Mouse (Mus musculus) mouse embryonic stem cell (cell line): ENCODE results near the gene Trim59.

ENCODE experiments used
- in situ Hi-C, 2 experiments: fragments of 300-500 bp; cut with MboI; formaldehyde crosslinking; loops; 1 replicate in 1 of 2; 3 replicates in 1 of 2; pipeline ENCODE4 v1.14.3; 2019 to 2020; ENCODE audit warnings: low sequenced_read_pairs in 2 of 2, low pct_unique_long_range_greater_than_20kb in 1 of 2, mixed read lengths in 1 of 2; ENCODE audit not compliant: unreplicated experiment in 1 of 2

Gene Trim59

DNA sequence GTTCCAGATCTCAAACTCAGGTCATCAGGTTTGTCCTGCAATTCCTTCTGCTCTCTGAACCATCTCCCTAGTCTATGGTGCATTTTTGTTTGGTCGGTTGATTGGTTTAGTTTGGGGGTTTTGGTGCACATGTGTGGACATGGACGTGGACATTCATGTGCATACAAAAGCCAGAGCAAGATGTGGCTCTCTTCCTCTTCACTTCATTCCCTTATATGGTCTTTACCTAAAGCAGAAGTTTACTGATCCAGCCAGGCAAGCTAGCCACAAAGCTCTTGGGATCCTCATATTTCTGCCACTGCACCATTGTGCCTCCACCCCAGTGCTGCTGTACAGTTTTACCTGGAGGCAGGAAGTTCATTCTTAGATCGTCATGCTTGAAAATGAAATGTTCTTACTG, 27.4 kb downstream of the Trim59 start:
- in situ Hi-C loops, result no loop called here

DNA sequence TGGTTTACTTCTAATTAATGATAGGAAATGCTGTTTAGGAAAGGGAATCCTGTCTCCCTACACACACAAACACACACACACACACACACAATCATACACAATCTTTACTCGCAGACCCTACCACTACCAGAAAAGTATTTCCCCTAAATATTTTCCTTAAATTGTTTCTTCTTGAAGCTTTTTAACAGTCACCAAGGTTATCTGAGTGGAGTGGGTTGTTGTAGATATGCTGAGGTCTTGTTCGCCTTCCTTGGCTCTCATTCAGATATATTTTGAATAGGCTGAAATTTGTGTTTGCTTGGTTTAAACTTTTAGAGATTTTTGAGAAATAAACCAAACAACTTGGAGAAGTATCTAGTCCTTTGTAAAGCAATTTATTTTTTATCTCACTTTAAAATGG, 35.7 kb downstream of the Trim59 start:
- in situ Hi-C loops, result no loop called here

DNA sequence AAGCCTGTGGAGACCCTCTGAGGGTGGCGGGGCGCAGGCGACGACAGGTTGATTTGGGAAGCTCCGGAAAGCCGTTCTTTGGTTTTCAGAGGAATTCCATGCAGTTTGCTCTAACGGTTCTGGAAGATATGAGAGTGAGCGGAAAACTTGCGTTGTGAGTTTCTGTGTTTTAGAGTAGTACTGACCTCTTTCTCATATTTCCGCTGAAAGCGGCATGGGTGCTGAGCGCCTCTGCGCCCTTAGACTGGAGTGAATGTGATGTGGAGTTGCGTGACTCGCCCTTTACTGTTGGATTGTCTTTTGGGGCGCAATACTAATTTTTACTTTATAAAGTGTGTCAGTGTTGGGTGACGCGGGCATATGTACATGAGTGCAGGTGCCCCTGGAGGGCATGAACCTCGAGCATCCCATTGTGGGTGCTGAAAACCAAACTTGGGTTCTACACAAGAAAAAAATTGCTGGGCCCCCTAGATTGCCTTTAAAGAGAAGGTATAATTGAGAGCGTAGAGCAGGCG, 38.3 kb downstream of the Trim59 start:
- in situ Hi-C loops, result no loop called here

DNA sequence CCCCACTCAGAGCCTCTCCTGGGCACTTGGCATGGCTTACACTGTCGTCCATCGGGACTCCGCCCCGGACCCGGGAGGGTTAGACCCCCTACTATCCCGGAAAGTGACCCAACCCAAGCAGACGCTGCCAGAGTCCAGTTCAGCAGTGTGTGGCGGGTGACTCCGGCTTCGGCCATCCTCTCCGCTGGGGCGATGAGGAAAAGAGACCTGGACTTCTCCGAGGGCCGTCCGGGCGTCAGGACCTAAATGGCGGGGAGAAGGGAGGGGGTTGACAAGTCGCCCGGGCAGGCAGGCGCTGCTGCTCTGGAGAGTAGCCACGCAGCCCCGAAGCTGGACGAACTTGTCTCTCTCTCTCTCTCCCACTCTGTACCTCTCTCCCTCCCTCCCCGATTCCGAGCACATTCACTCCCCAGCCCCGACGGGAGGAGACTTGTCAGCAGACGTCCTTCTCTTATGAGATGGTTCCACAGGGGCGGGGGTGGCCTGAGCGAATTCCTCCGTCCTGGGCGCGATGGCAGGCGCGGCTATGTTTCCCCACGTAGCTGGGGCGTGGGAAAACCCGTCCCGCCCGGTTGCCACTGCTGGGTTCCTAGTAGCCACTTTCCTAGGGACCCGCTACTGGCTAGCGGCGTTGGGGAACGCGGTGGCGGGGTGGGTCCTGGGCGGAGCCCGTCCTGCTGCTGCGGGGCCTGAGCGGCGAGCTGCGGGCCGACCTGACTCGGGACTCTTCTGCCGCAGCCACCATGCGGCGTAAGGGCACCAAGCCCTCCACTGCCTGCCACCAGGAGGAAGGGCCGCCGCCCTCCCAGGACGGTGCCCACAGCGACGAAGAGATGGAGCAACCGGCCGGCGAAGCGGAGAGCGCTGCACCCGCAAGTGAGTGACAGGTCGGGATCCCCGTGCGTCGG, 39.0 kb downstream of the Trim59 start:
- in situ Hi-C loops, result no loop called here

DNA sequence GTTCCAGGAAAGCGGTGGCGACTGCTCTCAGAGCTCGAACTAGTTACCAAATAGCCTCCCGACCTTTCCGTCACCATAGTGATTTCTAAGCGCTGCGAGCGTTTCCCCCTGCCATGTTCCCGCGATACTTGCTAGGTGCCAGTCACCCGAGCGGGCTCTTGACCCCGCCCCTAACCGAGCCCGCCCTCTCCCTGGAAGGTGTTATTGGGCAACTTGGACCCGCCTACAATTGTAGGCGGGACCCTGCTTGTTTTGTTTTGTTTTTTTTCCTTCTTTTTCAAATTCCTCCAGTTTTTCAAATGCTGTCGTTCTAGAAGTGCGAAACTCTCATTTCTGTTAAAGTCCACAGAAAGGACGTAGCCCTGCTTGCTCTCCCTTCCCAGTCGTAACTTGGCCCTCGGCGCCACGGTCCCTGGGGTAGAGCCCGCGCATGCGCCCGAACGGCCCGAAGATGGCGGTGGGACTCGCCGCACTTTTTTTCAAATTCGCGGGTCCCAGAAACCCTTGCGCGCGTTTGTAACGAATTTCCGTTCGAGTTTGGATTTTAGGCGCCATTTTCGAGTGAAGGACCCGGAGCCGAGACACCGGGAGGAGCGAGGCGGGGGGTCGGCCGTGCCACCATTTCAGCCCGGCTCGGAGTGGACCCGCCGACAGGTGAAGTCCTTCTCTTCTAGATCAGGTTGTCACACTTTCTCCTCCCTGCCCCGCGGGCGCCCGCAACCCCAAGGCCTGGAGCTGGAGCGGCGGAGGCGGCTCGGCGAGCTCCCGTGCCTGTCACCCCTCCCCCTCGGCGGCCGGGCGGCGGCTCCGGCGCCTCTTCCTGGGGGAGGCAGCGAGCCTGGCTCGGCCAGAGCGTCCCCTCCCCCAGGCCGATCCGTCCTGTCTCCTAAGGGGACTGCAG, 39.9 kb downstream of the Trim59 start, which contains the start of the genes Ift80 and Smc4:
Gene Ift80, minus strand, starts transcription at position 134 of the 901 bp plus-strand sequence.
Gene Smc4, plus strand, starts transcription at position 302 of the 901 bp plus-strand sequence.
- in situ Hi-C loops, result no loop called here

DNA sequence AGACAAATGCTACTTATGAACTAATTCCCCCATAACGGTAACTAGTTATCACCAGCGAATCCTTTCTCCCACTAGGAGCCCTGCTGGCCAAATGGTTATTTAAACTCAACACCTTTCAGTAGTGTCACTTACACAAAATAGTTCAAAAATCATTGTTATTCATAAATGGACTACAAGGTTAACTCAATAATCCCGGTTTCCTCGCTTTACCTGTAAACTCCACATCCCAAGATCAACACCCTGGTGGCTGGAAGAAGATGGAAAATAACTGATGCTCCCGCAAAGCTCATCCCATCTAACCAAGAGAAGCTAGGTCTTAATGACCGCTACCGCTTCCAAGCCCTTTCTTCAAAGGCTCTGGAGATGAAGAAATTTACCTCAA, 40.5 kb downstream of the Trim59 start:
- in situ Hi-C loops, result no loop called here

DNA sequence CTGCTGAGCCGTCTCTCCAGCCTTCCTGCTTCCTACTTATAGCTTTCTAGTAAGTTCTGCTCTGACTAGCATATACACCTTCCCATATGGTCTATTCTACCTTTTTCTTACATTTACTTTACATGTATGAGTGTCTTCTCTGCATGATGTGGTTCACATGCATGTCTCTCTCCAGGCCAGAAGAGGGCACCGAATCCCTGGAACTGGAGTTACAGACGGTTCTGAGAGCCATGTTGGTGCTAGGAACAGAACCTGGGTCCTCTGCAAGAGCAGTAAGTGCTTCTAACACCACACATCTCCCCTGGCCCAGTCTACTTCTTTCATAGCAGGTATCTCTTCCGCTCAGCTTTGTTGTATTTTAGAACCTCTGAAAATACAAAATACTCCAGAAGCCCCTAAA, 41.8 kb downstream of the Trim59 start:
- in situ Hi-C loops, result no loop called here

DNA sequence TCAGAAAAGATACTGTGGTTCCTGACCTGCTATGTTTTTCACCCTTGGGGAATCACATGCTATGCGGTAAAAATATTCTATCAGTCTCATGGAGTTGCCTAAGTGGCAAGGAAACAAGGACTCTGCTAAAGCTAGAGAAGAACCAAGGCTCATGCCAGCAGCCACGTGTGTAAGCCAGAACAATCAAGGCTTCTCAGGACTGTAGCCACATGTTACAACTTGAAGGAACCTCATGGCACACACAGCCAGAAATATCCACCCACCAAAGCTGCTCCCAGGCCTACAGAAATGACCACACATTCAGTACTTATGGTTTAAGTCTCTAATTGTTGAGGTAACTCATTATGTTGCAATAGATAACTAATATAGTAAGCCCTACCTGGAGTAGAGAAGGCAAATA, 58.0 kb downstream of the Trim59 start:
- in situ Hi-C loops, result no loop called here
